Mouse (Mus musculus) natural killer cell, adult 2 months (primary cell): ENCODE data around the gene Klhl29.

Experiments
- DNase-seq, 2 experiments: peaks; one replicate each; pipeline ENCODE4 v3.0.0; 2022; ENCODE audit warnings: low spot score in 2 of 2

The Klhl29 gene

GRCm38 (mm10) chr12:5187773-5188333 lies 187.6 kb downstream of the Klhl29 start:
- DNase-seq: no peak

- no peak for DNase-seq
These were observed 188.8 kb downstream of the Klhl29 start for GRCm38 (mm10) chr12:5186645-5187044.

GRCm38 (mm10) chr12:5185603-5186002 lies 189.9 kb downstream of the Klhl29 start:
- DNase-seq: no peak

GRCm38 (mm10) chr12:5182586-5182985 lies 192.9 kb downstream of the Klhl29 start:
- no peak for DNase-seq

GRCm38 (mm10) chr12:5182165-5182564 lies 193.3 kb downstream of the Klhl29 start:
- no peak for DNase-seq

GRCm38 (mm10) chr12:5176716-5177341 lies 198.7 kb downstream of the Klhl29 start:
- no peak for DNase-seq

GRCm38 (mm10) chr12:5166141-5166540 lies 209.3 kb downstream of the Klhl29 start:
- no peak for DNase-seq

- no peak for DNase-seq
These were observed 210.1 kb downstream of the Klhl29 start for GRCm38 (mm10) chr12:5165411-5165810.

GRCm38 (mm10) chr12:5162672-5163071 lies 212.8 kb downstream of the Klhl29 start:
- DNase-seq: no peak

- DNase-seq: no peak
These were observed 213.9 kb downstream of the Klhl29 start for GRCm38 (mm10) chr12:5161631-5162030.

- DNase-seq: no peak
These were observed 217.5 kb downstream of the Klhl29 start for GRCm38 (mm10) chr12:5157931-5158481.

- DNase-seq: no peak
These were observed 218.3 kb downstream of the Klhl29 start for GRCm38 (mm10) chr12:5157021-5157681.

GRCm38 (mm10) chr12:5155177-5155576 lies 220.3 kb downstream of the Klhl29 start:
- no peak for DNase-seq

- no peak for DNase-seq
These were observed 223.6 kb downstream of the Klhl29 start for GRCm38 (mm10) chr12:5151859-5152258.

- no peak for DNase-seq
These were observed 228.0 kb downstream of the Klhl29 start for GRCm38 (mm10) chr12:5147346-5148035.

- DNase-seq: no peak
These were observed 231.3 kb downstream of the Klhl29 start for GRCm38 (mm10) chr12:5143903-5144781.

- no peak for DNase-seq
These were observed 232.3 kb downstream of the Klhl29 start for GRCm38 (mm10) chr12:5143224-5143623.

GRCm38 (mm10) chr12:5142776-5143175 lies 232.7 kb downstream of the Klhl29 start:
- no peak for DNase-seq

GRCm38 (mm10) chr12:5141040-5141439 lies 234.4 kb downstream of the Klhl29 start:
- DNase-seq: no peak

- no peak for DNase-seq
These were observed 236.2 kb downstream of the Klhl29 start for GRCm38 (mm10) chr12:5139302-5139701.

GRCm38 (mm10) chr12:5136300-5136699 lies 239.2 kb downstream of the Klhl29 start:
- no peak for DNase-seq
